9 mouse cellular contexts compared by ENCODE assay signal in genomic region chr6:119104246-119104645, GRCm38 (mm10).
DNase-seq lines count a peak whose midpoint lies in the region; ATAC-seq lines count a peak whose summit lies in the region.
"Had no signal": no experiment of that assay in that cellular context is flagged by ENCODE, and none has a peak within 500 bp of the region (broad histone marks: within the 10 kb centered on the region; RNA-seq: fewer than 3 reads in every experiment).

No protein-coding gene starts in this region.

- peaks cover 32% of the 10 kb centered on the region for H3K27me3 ChIP-seq in intestine, embryonic 14.5 days (replicated peaks; ENCODE audit: control insufficient read depth, insufficient read depth, low read length)
- H3K27me3 ChIP-seq in intestine, embryonic 15.5 days (replicated peaks) = peaks cover 35% of the 10 kb centered on the region

- 37% methylated on average over 8 of the region's 8 CpGs for WGBS in intestine, embryonic 14.5 days
- 34% methylated on average over 8 of the region's 8 CpGs for WGBS in intestine, embryonic 15.5 days

- no peak overlapping the region for H3K4me2 ChIP-seq in intestine, embryonic 14.5 days (ENCODE audit: low read length)
- no peak overlapping the region for H3K4me2 ChIP-seq in intestine, embryonic 15.5 days (replicated peaks)

- no peak overlapping the region for H3K27ac ChIP-seq in intestine, embryonic 14.5 days (ENCODE audit: low read depth)
- H3K27ac ChIP-seq in intestine, embryonic 15.5 days = no peak overlapping the region
- H3K27ac ChIP-seq: embryonic facial prominence, embryonic 13.5 days had no signal

- peak; percentile 89 for DNase-seq in intestine, embryonic 14.5 days (ENCODE audit: low spot score)
- DNase-seq in frontal cortex, postnatal 10 days (ENCODE audit: low spot score in 2 of 2) = peak; percentile 63 to 78
- DNase-seq in kidney, postnatal 25 days = peak; percentile 73 to 85
- DNase-seq in lung, adult 18-20 months = peak; percentile 63 to 79
- DNase-seq in retina, postnatal 1 day = peak; percentile 86
- peak; percentile 62 for DNase-seq in urinary bladder, adult 2 months (ENCODE audit: low spot score)

- no peak for ATAC-seq in intestine, embryonic 14.5 days (replicated peaks; ENCODE audit: low FRiP score, low TSS enrichment, low read depth)
- no peak for ATAC-seq in intestine, embryonic 15.5 days
- 0 out of 2 replicates have a peak, but pooled peaks have one; percentile 17 for ATAC-seq in cerebellum, adult (ENCODE audit: insufficient number of reproducible peaks, low FRiP score, low TSS enrichment)

- no peaks in the 10 kb centered on the region for H3K4me1 ChIP-seq in intestine, embryonic 14.5 days (replicated peaks; ENCODE audit: control insufficient read depth, insufficient read depth, low read length)
- H3K4me1 ChIP-seq in intestine, embryonic 15.5 days (replicated peaks) = peaks cover 9% of the 10 kb centered on the region

- no peak overlapping the region for H3K9ac ChIP-seq in intestine, embryonic 14.5 days (ENCODE audit: low read length)
- H3K9ac ChIP-seq in intestine, embryonic 15.5 days = no peak overlapping the region
- H3K9ac ChIP-seq: embryonic facial prominence, embryonic 13.5 days had no signal

- H3K4me3 ChIP-seq in intestine, embryonic 14.5 days (ENCODE audit: low read depth, low read length) = no peak overlapping the region
- no peak overlapping the region for H3K4me3 ChIP-seq in intestine, embryonic 15.5 days (replicated peaks)
- H3K4me3 ChIP-seq: embryonic facial prominence, embryonic 13.5 days had no signal

- no peaks in the 10 kb centered on the region for H3K9me3 ChIP-seq in intestine, embryonic 14.5 days (ENCODE audit: control insufficient read depth, low read length)
- no peaks in the 10 kb centered on the region for H3K9me3 ChIP-seq in intestine, embryonic 15.5 days
- H3K9me3 ChIP-seq: embryonic facial prominence, embryonic 13.5 days had no signal

- no peaks in the 10 kb centered on the region for H3K36me3 ChIP-seq in intestine, embryonic 14.5 days (ENCODE audit: control insufficient read depth, insufficient read depth, low read length)
- H3K36me3 ChIP-seq in intestine, embryonic 15.5 days = no peaks in the 10 kb centered on the region
- H3K36me3 ChIP-seq: embryonic facial prominence, embryonic 13.5 days had no signal
